Mouse (Mus musculus) kidney, adult 2 months (tissue): ENCODE measurements around the gene Tlr5.

Experiments used
- CTCF ChIP-seq: fragments of 200-500 bp; conservative IDR thresholded peaks from 2 replicates; pipeline ENCODE4 v1.5.1; 2011; ENCODE audit warnings: low read depth, mild to moderate bottlenecking, control low read depth, low read length, moderate library complexity, mixed read lengths; ENCODE audit not compliant: insufficient read depth, insufficient read length
- POLR2A ChIP-seq: fragments of 200-500 bp; IDR thresholded peaks from one replicate; pipeline ENCODE4 v1.6.1; 2011; ENCODE audit warnings: low read depth, low read length, control low read depth

DNA sequence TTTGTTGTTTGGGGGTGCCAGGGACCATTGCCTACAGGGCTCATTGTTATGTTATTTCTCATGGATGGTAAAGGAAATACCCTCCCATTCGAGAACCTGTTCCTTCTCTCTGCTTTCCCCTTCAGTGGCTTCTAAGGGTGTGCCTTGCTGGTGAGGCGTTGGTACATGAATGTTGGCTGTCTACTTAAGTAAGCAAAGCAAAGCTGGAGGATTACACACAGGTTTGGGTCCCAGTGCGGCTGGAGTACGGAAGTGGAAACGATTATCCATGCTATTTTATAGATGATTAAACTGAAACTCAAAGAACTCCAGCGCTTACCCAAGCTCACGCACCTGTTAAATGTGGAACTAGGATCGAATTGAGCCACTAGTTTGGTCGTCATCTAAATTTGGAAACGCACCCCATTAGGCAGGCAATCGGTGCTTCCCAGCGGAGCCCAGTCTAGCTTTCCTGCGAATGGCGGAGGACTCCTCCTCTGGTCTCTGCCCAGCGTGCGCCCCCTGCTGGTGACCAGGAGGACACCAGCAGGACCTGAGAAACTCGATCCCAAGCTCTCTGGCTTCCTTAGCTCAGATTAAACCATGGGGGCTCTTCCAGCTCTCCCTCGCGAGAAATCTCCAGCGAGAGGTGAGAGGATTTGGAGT lies 5.3 kb downstream of the Tlr5 start:
- TF ChIP-seq POLR2A: no peak
- peak; percentile 92 for TF ChIP-seq CTCF
